ENCODE assay signal across 23 mouse cellular contexts in the genomic region with DNA sequence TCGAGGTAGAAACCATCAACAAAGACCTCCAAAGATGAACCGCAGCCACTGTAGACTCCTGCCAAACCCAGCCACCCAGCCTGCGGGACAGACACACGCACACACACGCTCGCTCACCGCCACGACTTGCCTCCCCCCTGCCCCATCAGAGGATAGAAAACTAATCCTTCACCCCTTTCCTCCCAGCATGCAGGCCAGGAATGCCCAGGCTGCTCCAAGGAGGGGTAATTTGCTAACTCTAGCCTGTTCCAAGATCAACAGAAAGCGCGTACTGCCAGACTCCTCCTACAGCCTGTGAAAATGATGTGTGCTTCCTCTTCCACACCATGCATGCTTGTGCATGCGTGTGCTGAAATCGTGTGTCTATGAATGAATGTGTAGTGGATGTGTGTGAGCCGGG.
DNase-seq lines count a peak whose midpoint lies in the region; ATAC-seq lines count a peak whose summit lies in the region.
"Had no signal": no experiment of that assay in that cellular context is flagged by ENCODE, and none has a peak within 500 bp of the region (broad histone marks: within the 10 kb centered on the region; RNA-seq: fewer than 3 reads in every experiment).

No protein-coding gene starts in this region.

- no peaks in the 10 kb centered on the region for H3K27me3 ChIP-seq in forebrain, embryonic 11.5 days (ENCODE audit: control insufficient read depth, insufficient read depth, low read length)
- no peaks in the 10 kb centered on the region for H3K27me3 ChIP-seq in forebrain, embryonic 14.5 days (replicated peaks; ENCODE audit: control insufficient read depth, insufficient read depth, low read length)
- H3K27me3 ChIP-seq in lung, embryonic 16.5 days (ENCODE audit: control insufficient read depth, insufficient read depth, low read depth, low read length) = no peaks in the 10 kb centered on the region
- no peaks in the 10 kb centered on the region for H3K27me3 ChIP-seq in embryonic facial prominence, embryonic 14.5 days (replicated peaks; ENCODE audit: control insufficient read depth, insufficient read depth, low read length)
- 0 out of 2 replicates have a peak, but pooled peaks cover 4% of the 10 kb centered on the region for H3K27me3 ChIP-seq in limb, embryonic 13.5 days
- H3K27me3 ChIP-seq: CH12.LX; forebrain, embryonic 15.5 days; Patski had no signal

- no peaks in the 10 kb centered on the region for H3K9me3 ChIP-seq in forebrain, embryonic 11.5 days (ENCODE audit: control insufficient read depth, low read length)
- no peaks in the 10 kb centered on the region for H3K9me3 ChIP-seq in forebrain, embryonic 14.5 days (replicated peaks; ENCODE audit: control insufficient read depth, low read length)
- peaks cover 7% of the 10 kb centered on the region for H3K9me3 ChIP-seq in lung, embryonic 16.5 days (ENCODE audit: control insufficient read depth, low read length)
- 0 out of 2 replicates have a peak, but pooled peaks cover 5% of the 10 kb centered on the region for H3K9me3 ChIP-seq in embryonic facial prominence, embryonic 14.5 days (ENCODE audit: control insufficient read depth, low read length)
- peaks cover 7% of the 10 kb centered on the region; the same call in 1 of the 2 replicates for H3K9me3 ChIP-seq in limb, embryonic 13.5 days
- H3K9me3 ChIP-seq: forebrain, embryonic 15.5 days had no signal

- no peak overlapping the region for H3K4me3 ChIP-seq in forebrain, embryonic 11.5 days (ENCODE audit: low read depth, low read length)
- no peak overlapping the region for H3K4me3 ChIP-seq in forebrain, embryonic 14.5 days (ENCODE audit: low read depth, low read length)
- H3K4me3 ChIP-seq in lung, embryonic 16.5 days (ENCODE audit: low read length) = no peak overlapping the region
- H3K4me3 ChIP-seq in embryonic facial prominence, embryonic 14.5 days (ENCODE audit: low read depth, low read length) = no peak overlapping the region
- no peak overlapping the region for H3K4me3 ChIP-seq in limb, embryonic 13.5 days
- H3K4me3 ChIP-seq: forebrain, embryonic 15.5 days; hindbrain, embryonic 12.5 days had no signal

- no peak overlapping the region for H3K9ac ChIP-seq in forebrain, embryonic 11.5 days (ENCODE audit: low read length)
- no peak overlapping the region for H3K9ac ChIP-seq in forebrain, embryonic 14.5 days (ENCODE audit: low read length)
- H3K9ac ChIP-seq in lung, embryonic 16.5 days (ENCODE audit: low read length) = no peak overlapping the region
- no peak overlapping the region for H3K9ac ChIP-seq in embryonic facial prominence, embryonic 14.5 days (ENCODE audit: low read depth, low read length)
- H3K9ac ChIP-seq in limb, embryonic 13.5 days = no peak overlapping the region
- H3K9ac ChIP-seq: forebrain, embryonic 15.5 days; hindbrain, embryonic 12.5 days had no signal

- H3K36me3 ChIP-seq in forebrain, embryonic 11.5 days (ENCODE audit: control insufficient read depth, insufficient read depth, low read length) = no peaks in the 10 kb centered on the region
- no peaks in the 10 kb centered on the region for H3K36me3 ChIP-seq in forebrain, embryonic 14.5 days (ENCODE audit: control insufficient read depth, insufficient read depth, low read length)
- H3K36me3 ChIP-seq in lung, embryonic 16.5 days (ENCODE audit: control insufficient read depth, insufficient read depth, low read length) = no peaks in the 10 kb centered on the region
- no peaks in the 10 kb centered on the region for H3K36me3 ChIP-seq in embryonic facial prominence, embryonic 14.5 days (ENCODE audit: control insufficient read depth, insufficient read depth, low read length)
- no peaks in the 10 kb centered on the region for H3K36me3 ChIP-seq in limb, embryonic 13.5 days
- H3K36me3 ChIP-seq: forebrain, embryonic 15.5 days; hindbrain, embryonic 12.5 days had no signal

- DNase-seq in forebrain, embryonic 11.5 days (ENCODE audit: low spot score) = peak; percentile 33
- DNase-seq in forebrain, embryonic 14.5 days (ENCODE audit: low spot score) = no peak
- DNase-seq in lung, postnatal 25 days (ENCODE audit: low spot score) = no peak
- peak; percentile 73 for DNase-seq in embryonic facial prominence, embryonic 14.5 days (ENCODE audit: low spot score)
- DNase-seq: adrenal gland, adult 2 months; adrenal gland, postnatal 25 days; cerebellum, adult 2 months; cerebellum, postnatal 14 days; embryo, embryonic 11 days; gastrocnemius, postnatal 14 days; heart, postnatal 10 days; heart, postnatal 4 days had no signal

- no peak for ATAC-seq in forebrain, embryonic 11.5 days (replicated peaks; ENCODE audit: low FRiP score)
- ATAC-seq in forebrain, embryonic 14.5 days = no peak
- peak; percentile 54; the same call in 1 of the 2 replicates for ATAC-seq in lung, embryonic 16.5 days (ENCODE audit: low read depth)
- ATAC-seq in embryonic facial prominence, embryonic 14.5 days (ENCODE audit: low read depth) = peak; percentile 67; the same call in 1 of the 2 replicates
- ATAC-seq in limb, embryonic 13.5 days (ENCODE audit: low FRiP score, low read depth) = peak; percentile 44; the same call in 1 of the 2 replicates
- no peak for ATAC-seq in activated CD4-positive, CD25-positive, alpha-beta regulatory T cell, adult 4 months
- no peak for ATAC-seq in frontal cortex, adult (ENCODE audit: low TSS enrichment)
- ATAC-seq: forebrain, embryonic 15.5 days; hindbrain, embryonic 16.5 days; inflammation-experienced regulatory T-cells, adult 6 months; intestine, postnatal 0 days; Patski had no signal

- peaks cover 1% of the 10 kb centered on the region; the same call in 1 of the 2 replicates for H3K4me1 ChIP-seq in forebrain, embryonic 11.5 days (replicated peaks; ENCODE audit: control insufficient read depth, insufficient read depth, low read length)
- H3K4me1 ChIP-seq in forebrain, embryonic 14.5 days (ENCODE audit: control insufficient read depth, insufficient read depth, low read length) = no peaks in the 10 kb centered on the region; the same call in none of the 2 replicates
- H3K4me1 ChIP-seq in lung, embryonic 16.5 days (replicated peaks; ENCODE audit: control insufficient read depth, insufficient read depth, low read length) = peaks cover 3% of the 10 kb centered on the region; the same call in 1 of the 2 replicates
- H3K4me1 ChIP-seq in embryonic facial prominence, embryonic 14.5 days (ENCODE audit: control insufficient read depth, insufficient read depth, low read length) = peaks cover 15% of the 10 kb centered on the region
- H3K4me1 ChIP-seq in limb, embryonic 13.5 days = peaks cover 44% of the 10 kb centered on the region

- WGBS in forebrain, embryonic 11.5 days = 91% methylated on average over 13 of the region's 13 CpGs
- 68% methylated on average over 13 of the region's 13 CpGs for whole genome bisulfite sequencing in forebrain, embryonic 14.5 days
- 59% methylated on average over 13 of the region's 13 CpGs for WGBS in lung, embryonic 16.5 days
- 57% methylated on average over 13 of the region's 13 CpGs for WGBS in embryonic facial prominence, embryonic 14.5 days
- 57% methylated on average over 13 of the region's 13 CpGs for WGBS in limb, embryonic 13.5 days

- no peak overlapping the region for H3K4me2 ChIP-seq in forebrain, embryonic 11.5 days (ENCODE audit: low read depth, low read length, severe bottlenecking)
- H3K4me2 ChIP-seq in forebrain, embryonic 14.5 days (ENCODE audit: low read length) = no peak overlapping the region
- H3K4me2 ChIP-seq in lung, embryonic 16.5 days (ENCODE audit: low read depth, low read length) = no peak overlapping the region
- peak overlapping the region; percentile 18; the same call in 1 of the 2 replicates for H3K4me2 ChIP-seq in embryonic facial prominence, embryonic 14.5 days (ENCODE audit: low read depth, low read length)
- H3K4me2 ChIP-seq in limb, embryonic 13.5 days (replicated peaks) = no peak overlapping the region
- H3K4me2 ChIP-seq: forebrain, embryonic 15.5 days; hindbrain, embryonic 12.5 days had no signal

- H3K27ac ChIP-seq in forebrain, embryonic 11.5 days (ENCODE audit: low read depth, low read length) = no peak overlapping the region
- H3K27ac ChIP-seq in forebrain, embryonic 14.5 days (ENCODE audit: low read depth, low read length) = no peak overlapping the region
- no peak overlapping the region for H3K27ac ChIP-seq in lung, embryonic 16.5 days (ENCODE audit: low read length)
- H3K27ac ChIP-seq in embryonic facial prominence, embryonic 14.5 days (replicated peaks; ENCODE audit: low read depth, low read length) = peak overlapping the region; percentile 39; the same call in 1 of the 2 replicates
- no peak overlapping the region for H3K27ac ChIP-seq in limb, embryonic 13.5 days
- H3K27ac ChIP-seq: forebrain, embryonic 15.5 days; hindbrain, embryonic 12.5 days had no signal

Comparison
In these comparisons a context has a peak if more than half of its experiments do, and no peak if none do; other contexts are left out.
1. DNase-seq: peak in forebrain, embryonic 11.5 days (single experiment) and embryonic facial prominence, embryonic 14.5 days (single experiment); none in forebrain, embryonic 14.5 days (single experiment) and lung, postnatal 25 days (single experiment).
2. ATAC-seq: peak in lung, embryonic 16.5 days (single experiment), embryonic facial prominence, embryonic 14.5 days (single experiment) and limb, embryonic 13.5 days (single experiment); none in forebrain, embryonic 11.5 days (single experiment), forebrain, embryonic 14.5 days (single experiment), activated CD4-positive, CD25-positive, alpha-beta regulatory T cell, adult 4 months (single experiment) and frontal cortex, adult (single experiment).